Mouse (Mus musculus) ovary, postnatal 36 days (tissue): ENCODE results near the gene Cpsf6.

Experiments used
- DNase-seq: peaks from one replicate; pipeline ENCODE4 v3.0.0; 2022; ENCODE audit warnings: low spot score, mixed read lengths

The Cpsf6 gene

GRCm38 (mm10) chr10:117330521-117330920 is 49.3 kb downstream of the Cpsf6 start:
- DNase-seq, result no peak

GRCm38 (mm10) chr10:117323782-117324181 is 56.0 kb downstream of the Cpsf6 start:
- DNase-seq, result no peak

DNA sequence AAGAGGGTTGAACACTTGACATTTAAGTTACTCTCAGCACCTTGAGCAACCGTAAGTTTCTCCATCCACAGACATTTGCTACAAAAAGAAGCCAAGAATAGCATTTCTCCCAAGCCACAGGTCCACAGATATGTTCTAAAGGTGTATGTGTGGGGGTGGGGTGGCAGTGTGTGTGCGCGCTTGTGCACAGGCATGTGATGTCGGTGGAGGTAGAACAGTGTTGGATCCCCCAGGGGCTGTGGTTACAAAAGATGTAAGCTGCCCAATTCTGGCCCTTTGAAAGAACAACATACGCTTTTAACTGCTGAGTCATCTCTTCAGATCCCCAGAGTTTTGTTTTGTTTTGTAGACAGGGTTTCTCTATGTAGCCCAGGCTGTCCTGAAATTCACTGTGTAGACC is 57.2 kb downstream of the Cpsf6 start:
- no peak for DNase-seq

DNA sequence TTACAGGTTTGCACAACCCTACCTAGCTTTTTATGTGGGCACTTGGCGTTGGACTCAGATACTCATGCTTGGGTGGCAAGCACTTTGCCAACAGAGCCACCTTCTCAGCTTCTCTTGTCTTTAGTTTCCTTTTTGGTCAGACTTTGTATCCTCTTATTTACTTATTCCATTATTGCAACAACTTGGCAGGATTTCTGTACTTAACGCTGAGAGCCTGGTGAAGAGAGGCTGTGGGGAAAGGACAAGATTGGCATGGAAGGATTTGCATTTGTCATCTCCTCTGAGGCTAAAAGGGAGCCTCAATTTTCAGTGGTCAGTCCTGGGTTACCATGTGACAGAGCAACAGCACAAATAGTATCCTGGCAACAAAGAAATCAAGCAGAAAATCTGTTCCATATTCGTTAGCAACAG is 59.2 kb downstream of the Cpsf6 start:
- DNase-seq, result no peak

GRCm38 (mm10) chr10:117316391-117316790 is 63.4 kb downstream of the Cpsf6 start:
- no peak for DNase-seq

DNA sequence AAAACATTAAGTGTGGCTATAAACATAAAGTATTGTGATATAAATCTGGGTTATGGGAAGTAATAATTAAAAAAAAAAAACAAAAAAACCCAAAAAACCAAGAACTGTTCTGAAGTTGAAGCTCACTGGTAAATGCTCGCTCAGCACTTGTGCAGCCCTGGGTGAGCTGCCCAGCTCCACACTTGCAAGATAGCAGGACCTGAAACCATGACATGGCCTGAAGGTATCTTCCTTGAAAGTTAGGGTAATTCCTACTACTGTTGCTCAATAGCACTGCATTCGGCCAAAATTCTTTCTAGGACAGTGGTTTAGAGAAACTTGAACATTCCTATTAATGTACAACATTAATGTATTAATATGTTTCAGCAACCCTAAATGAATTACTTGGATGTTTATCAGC is 66.7 kb downstream of the Cpsf6 start:
- no peak for DNase-seq

GRCm38 (mm10) chr10:117312168-117312567 is 67.6 kb downstream of the Cpsf6 start:
- DNase-seq, result no peak

GRCm38 (mm10) chr10:117304371-117304770 is 75.4 kb downstream of the Cpsf6 start:
- DNase-seq, result no peak

- DNase-seq, result no peak
These were observed 78.1 kb downstream of the Cpsf6 start for GRCm38 (mm10) chr10:117301688-117302087.

DNA sequence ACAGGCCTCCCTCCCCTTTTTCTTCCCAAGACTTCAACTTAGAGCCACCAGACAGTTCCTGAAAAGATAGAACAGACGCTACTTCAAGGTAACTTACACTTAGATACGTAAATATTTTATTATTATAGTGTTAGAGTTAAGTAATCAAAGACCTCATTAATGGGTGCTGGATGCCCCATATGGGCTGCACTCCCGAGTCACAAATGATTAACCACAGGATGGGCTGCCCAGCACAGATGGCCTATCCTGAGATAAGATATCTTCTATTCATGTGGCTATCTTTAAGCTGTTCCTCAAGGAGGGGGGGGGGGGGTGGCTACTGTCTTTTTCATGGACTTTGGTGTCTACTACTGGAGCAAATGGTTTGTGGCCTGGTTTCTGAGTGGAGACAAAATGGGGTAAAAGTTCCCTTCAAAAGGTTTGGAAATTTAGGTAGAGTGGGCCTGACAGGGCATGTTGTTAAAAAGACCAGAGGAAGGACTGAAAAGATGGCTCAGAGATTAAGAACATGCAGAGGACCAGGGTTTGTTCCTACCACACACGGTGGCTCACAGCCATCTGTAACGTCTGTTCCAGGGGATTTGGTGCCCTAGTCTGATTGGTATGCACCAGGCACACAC is 79.8 kb downstream of the Cpsf6 start:
- DNase-seq, result no peak

- DNase-seq, result no peak
These were observed 80.7 kb downstream of the Cpsf6 start for GRCm38 (mm10) chr10:117299106-117299505.

- no peak for DNase-seq
These were observed 81.5 kb downstream of the Cpsf6 start for GRCm38 (mm10) chr10:117298336-117298735.
